Mouse (Mus musculus): ENCODE results near the gene Tmem127.

GRCm38 (mm10) chr2:127225261-127225660, 22.4 kb upstream of the Tmem127 start:
- TF ChIP-seq CTCF (IDR thresholded peaks at IDR 0.05; ENCODE audit: borderline replicate concordance, extremely low read depth, insufficient read depth, insufficient read length): no peak
- no peak for TF ChIP-seq POLR2A (IDR thresholded peaks at IDR 0.05; ENCODE audit: borderline replicate concordance, extremely low read depth, insufficient read depth, insufficient read length, poor library complexity, severe bottlenecking)
